Mouse (Mus musculus): ENCODE measurements around the gene C1qtnf3. TPM values are rescaled to one million over a fixed set of nuclear protein-coding genes. Genes with fewer than 3 reads are reported as not detected.
A peak's percentile ranks its signal among the peaks of the same experiment; 100 is the strongest.

C1qtnf3 gene
- total RNA-seq (2021), result not detected

GRCm38 (mm10) chr15:10951951-10952759 is at the start of gene C1qtnf3:
TSS of gene C1qtnf3 (plus strand) at chr15:10952332.
- DNase-seq (ENCODE audit: extremely low spot score in 1 of 2, low spot score in 1 of 2), result peak in 1 of 2 experiments; percentile 6

DNA sequence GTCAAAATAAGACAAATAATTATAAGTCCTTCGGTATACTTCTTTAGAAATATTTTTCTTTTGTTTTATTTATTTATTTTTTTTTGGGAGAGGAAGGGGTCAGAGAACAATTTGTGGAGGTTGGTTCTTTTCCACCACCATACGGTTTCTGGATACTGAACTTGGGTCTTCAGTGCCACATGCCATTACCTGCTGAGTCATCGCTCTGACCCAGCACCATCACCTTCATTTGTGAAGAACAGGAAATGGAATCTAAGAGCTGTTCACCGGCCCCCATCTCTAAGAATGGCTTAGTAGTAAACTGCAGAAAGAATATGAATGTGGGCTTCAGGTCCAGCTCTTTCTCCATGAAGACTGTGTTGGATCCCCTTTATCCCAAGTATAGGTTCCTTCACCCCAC is 49.8 kb upstream of the C1qtnf3 start:
- DNase-seq (ENCODE audit: extremely low spot score in 1 of 2, low spot score in 1 of 2), result no peak

DNA sequence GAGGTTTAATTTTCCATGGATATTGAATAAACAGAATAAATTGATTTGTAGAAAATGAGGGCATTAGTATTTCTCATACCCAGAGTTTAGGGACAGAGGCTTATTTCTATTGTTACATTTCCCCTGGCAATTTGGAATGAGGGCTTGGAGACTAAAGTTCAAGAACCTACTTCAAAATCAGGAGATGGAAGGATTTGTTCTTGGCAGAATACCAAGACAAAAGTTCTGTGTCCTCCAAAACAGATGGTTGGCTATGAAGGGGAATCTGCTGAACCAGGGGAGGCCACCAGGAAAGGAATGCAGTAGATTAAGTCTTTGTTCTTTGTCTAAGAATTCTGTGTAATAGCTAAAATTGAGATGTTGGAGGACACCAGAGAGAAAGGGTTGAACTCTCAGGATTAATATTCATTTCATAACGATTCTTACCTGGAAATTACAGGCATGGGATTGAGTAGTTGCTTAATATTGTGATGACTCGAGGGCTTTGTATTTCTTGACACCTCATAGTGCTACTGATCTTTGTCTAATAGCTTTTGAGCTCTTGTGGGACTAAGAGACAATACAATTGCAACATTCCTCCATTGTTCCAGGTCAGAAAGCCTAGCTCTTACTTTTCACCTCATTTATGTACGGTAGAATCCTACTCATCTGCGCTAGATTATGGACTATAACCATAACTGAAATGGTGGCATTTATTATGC is 35.4 kb upstream of the C1qtnf3 start:
- DNase-seq (ENCODE audit: extremely low spot score in 1 of 2, low spot score in 1 of 2), result no peak

GRCm38 (mm10) chr15:10917312-10917660 is 34.8 kb upstream of the C1qtnf3 start:
- no peak for DNase-seq (ENCODE audit: extremely low spot score in 1 of 2, low spot score in 1 of 2)

- DNase-seq (ENCODE audit: extremely low spot score in 1 of 2, low spot score in 1 of 2), result no peak
Measured at GRCm38 (mm10) chr15:10920212-10920611, 31.9 kb upstream of the C1qtnf3 start.

GRCm38 (mm10) chr15:10921064-10921463 is 31.1 kb upstream of the C1qtnf3 start:
- DNase-seq (ENCODE audit: extremely low spot score in 1 of 2, low spot score in 1 of 2), result peak in 1 of 2 experiments; percentile 11

- DNase-seq (ENCODE audit: extremely low spot score in 1 of 2, low spot score in 1 of 2), result no peak
Measured at GRCm38 (mm10) chr15:10922061-10922460, 30.1 kb upstream of the C1qtnf3 start.

DNA sequence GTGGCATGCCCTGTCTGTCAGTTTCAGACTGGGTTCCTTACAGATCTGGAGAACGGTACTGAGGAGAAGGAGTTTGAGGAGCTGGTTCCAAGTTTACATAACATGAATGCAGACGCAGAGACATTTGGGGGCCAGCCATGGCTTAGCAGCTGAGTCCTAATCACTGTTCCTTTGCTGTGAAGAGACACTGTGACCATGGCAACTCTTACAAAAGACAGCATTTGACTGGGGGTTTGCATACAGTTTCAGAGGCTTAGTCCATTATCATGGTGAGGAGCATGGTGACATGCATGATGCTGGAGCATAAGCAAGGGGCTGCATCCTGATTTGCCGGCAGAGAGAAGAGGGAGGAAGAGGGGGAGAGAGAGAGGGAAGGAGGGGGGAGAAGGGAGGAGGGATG is 29.6 kb upstream of the C1qtnf3 start:
- DNase-seq (ENCODE audit: extremely low spot score in 1 of 2, low spot score in 1 of 2), result peak; percentile 5 to 7

GRCm38 (mm10) chr15:10923076-10923995 is 28.8 kb upstream of the C1qtnf3 start:
- DNase-seq (ENCODE audit: extremely low spot score in 1 of 2, low spot score in 1 of 2), result no peak

GRCm38 (mm10) chr15:10927325-10927724 is 24.8 kb upstream of the C1qtnf3 start:
- DNase-seq (ENCODE audit: extremely low spot score in 1 of 2, low spot score in 1 of 2), result no peak

GRCm38 (mm10) chr15:10928633-10929270 is 23.4 kb upstream of the C1qtnf3 start:
- DNase-seq (ENCODE audit: extremely low spot score in 1 of 2, low spot score in 1 of 2), result no peak

- no peak for DNase-seq (ENCODE audit: extremely low spot score in 1 of 2, low spot score in 1 of 2)
Measured at GRCm38 (mm10) chr15:10933930-10934329, 18.2 kb upstream of the C1qtnf3 start.

GRCm38 (mm10) chr15:10940148-10941108 is 11.7 kb upstream of the C1qtnf3 start:
- no peak for DNase-seq (ENCODE audit: extremely low spot score in 1 of 2, low spot score in 1 of 2)

GRCm38 (mm10) chr15:10941901-10942300 is 10.2 kb upstream of the C1qtnf3 start:
- DNase-seq (ENCODE audit: extremely low spot score in 1 of 2, low spot score in 1 of 2), result no peak

- no peak for DNase-seq (ENCODE audit: extremely low spot score in 1 of 2, low spot score in 1 of 2)
Measured at GRCm38 (mm10) chr15:10947852-10948251, 4.3 kb upstream of the C1qtnf3 start.

DNA sequence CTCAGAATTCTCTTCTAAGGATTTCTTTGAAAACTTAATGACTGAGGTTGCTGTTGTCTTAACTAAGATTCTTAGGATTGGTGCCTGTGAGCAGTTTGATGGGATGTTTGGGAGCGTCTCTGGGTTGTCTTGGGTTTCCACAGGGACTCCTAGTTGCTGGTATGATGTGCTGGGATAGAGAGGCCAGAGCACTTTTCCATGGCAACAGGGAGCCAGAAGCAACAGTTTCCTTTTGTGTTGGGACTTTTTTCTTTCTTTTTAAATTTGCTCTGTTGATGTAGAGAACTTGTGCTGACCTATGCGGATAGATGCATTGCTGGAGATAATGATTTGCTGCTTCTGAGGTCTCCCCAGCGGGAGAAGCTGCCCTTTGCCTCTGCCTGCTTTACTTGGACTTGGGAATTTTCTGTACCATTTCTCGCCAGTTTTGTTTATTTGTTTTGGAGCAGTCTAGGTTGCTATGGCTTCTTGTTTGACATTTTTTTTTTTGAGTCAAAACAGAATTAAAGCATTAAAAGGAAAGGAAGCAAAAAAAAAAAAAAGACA is 701 bp downstream of the C1qtnf3 start:
- no peak for DNase-seq (ENCODE audit: extremely low spot score in 1 of 2, low spot score in 1 of 2)

DNA sequence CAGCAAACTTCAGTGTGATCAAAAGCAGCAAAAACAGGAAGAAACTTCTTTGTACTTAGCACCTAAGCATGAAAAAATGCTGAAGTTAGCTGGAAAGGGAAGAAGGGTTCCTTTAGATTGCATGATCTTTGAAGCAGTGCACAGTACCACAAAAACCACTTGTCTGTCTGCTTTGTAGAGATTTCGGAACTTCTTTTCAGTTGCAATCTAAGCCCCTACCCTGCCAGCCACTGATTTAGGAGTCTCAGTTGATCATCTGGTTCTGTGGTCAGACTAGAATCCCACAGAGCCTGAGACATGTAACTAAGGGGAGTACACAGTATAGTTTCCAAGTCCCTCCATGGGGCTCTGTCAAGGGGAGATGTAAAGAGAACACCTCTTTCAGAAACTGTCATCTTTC is 1.3 kb downstream of the C1qtnf3 start:
- DNase-seq (ENCODE audit: extremely low spot score in 1 of 2, low spot score in 1 of 2), result no peak

DNA sequence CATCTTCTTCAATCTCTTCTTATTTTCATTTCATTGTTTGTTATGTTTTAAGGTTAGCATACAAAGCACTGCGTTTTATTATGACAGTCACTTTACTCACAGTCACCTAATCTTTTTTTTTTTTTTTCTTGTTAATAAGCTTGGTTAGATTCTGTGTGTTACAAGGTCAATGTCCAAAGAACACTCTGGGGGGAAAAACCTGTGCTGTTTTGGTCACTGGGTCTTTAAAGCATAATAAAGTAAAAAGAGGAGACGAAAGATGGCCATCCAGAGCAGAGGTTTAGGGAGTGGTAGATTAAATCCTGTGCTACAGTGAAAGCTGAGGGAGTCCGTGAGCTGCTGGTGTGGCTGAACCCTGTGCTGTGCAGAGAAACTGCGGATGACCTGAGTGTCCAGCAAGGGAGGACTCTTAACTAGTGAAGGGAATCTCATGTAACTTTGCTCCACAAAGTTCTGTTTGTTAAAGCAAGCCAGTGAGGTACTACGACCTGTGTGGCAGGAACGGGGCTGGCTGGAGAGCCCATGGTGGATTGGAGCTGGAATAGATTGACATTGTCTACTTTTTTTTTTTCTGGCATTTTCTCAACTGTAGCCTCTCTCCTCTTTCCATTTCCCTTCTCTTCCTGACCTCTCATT is 2.4 kb downstream of the C1qtnf3 start:
- DNase-seq (ENCODE audit: extremely low spot score in 1 of 2, low spot score in 1 of 2), result no peak

Data from layer of hippocampus, postnatal 25 days (tissue).